Mouse (Mus musculus): ENCODE data around the gene Ldb3.

Gene Ldb3

GRCm38 (mm10) chr14:34505309-34505708 is 83.2 kb downstream of the Ldb3 start:
- DNase-seq, result no peak

DNA sequence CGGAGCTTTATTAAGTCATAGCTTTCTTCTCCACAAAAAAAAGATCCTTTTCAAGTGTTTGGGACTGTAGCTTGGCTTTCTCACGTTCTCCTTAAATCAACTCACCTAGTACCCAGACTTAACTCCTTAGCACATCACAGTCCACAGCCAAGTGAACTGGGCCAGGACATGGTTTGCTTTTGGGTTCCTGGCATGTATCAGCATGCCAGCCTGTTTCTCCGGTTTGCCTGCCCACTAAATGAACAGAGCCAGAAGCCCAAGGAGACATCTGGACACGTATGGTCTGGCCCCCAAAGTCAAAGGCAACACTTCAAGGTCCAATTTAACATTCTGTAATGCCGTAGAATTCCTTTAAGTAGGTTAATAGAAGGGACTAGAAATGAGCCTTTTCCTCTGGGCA is 84.1 kb downstream of the Ldb3 start:
- no peak for DNase-seq

DNA sequence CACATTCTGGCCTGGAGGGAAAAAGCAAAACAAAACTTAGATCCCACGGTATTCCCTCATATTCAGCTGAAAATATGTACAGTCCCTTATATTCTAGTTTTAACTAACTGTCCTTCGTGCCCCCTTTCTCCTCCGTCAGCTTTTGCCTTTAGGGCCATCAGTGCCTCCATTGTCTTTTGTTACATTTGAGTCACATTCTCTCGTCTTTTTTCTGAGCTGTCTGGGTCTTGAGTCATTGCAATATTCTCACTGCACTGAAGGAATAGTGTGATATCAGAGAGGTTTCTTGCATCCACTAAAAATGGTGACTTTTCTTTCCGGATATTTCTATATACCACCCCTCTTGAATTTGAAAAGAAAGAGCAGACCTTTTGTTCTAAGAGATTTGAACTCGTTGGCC is 84.7 kb downstream of the Ldb3 start:
- DNase-seq, result no peak

DNA sequence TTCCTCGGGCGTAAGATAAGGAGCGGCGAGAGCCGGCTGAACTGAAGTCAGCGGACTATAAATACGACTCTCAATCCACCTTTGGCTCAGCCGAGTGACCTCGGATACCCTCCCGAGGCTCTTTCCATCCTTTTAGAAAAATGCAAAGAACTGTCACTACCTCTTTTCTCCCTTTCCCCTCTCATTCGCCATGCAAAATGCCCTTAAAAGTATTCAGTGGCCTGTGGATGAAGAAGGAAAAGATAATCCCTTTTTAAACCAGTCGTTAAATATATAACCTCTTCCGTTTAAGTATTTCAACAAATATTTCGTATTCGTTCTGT is 85.2 kb downstream of the Ldb3 start, which contains the start of gene Bmpr1a:
Gene Bmpr1a (minus strand): TSS at position 17 of the 323 bp plus-strand sequence.
- DNase-seq, result no peak

DNA sequence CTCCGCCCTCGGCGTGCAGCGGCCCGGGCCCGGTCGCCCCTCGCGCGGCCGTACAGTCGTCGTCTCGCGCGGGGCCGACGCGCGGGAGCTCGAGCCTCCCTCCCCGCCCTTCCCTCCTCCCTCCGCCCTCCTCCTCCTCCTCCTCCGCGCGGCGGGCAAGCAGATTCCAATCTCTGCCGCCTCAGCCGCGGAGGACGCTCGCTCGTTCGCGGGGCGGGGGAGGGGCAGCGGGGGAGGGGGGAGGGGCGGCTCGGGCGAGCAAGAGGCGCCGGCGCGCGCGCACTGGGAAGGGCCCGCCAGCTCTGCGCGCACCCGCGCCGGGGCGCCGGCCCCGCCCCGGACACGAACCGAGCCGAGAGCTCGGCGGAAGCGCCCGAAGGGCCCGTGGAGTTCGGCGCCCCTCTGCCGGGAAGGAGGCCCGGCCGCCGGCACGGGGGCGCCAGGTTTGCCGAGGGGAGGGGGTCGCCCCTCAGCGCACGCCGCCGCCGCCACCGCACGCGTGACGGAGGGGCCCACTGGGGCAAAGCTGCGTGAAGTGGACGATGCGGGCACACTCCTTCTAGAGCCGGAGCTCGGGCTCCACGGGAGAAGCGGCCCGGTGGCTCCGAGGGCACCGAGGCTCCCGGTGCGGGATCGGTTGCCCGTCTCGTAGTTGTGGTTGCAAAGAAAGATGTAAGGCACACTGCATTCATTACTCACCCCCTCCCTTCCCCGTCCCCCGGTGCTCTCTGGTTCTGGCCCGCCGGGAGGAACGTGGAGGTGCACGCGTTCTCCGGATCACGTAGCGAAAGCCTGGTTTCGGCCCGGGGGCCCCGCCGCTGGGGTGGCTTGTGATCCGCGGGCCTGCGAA is 85.8 kb downstream of the Ldb3 start:
- peak; percentile 90 for DNase-seq

DNA sequence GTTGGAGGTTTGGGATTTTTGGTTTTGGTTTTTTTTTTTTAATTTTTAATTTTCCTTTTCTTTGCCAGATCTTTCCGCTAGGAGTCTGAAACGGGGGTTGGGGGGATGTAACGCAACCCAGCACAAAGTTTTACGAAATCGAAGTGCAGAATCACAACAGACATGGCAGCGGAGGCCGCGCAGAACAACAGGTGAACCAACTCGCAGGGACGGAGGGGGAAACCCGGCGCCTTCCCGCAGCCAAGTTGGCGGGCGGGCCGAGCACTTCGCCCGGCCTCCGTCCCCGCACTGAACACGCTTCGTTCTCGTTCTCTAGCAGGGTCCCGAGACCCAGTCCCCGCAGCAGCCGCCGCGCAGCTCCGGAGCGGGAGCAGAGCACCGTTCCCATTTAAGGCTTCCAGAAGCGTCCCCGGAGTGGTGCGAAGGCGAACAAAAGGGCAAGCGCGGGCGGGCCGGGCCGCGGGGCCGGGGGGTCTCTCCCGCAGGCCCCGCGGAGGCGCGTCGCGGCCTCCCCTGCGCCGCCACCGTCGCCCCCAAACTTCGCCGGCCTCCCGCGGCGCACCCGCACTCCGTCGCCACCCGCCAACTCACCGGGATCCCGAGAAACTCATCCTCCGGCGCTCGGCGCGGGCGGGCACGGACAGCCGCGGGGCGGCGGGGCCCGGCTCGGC is 86.5 kb downstream of the Ldb3 start:
- DNase-seq, result peak; percentile 57

GRCm38 (mm10) chr14:34501447-34501803 is 87.1 kb downstream of the Ldb3 start:
- DNase-seq, result no peak

GRCm38 (mm10) chr14:34500309-34500708 is 88.2 kb downstream of the Ldb3 start:
- DNase-seq, result no peak

DNA sequence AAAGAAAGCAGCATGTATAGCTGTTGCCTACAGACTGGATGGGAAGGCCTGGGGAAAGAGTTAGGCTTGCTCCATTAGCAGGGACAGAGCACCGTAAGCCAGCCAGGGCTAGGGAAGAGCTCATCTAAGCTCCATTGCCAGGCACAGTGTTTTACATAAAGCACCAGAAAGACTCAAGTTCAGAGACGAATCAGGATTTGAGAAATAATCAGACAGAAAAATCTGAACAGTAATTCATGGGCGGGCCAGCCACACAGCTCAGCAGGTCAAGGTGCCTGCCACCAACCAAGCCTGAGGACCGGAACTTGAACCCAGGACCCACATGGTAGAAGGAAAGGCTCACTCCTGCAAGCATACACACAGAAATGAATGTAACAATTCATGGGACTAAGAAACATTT is 88.8 kb downstream of the Ldb3 start:
- no peak for DNase-seq

GRCm38 (mm10) chr14:34497346-34497745 is 91.1 kb downstream of the Ldb3 start:
- no peak for DNase-seq

- DNase-seq, result no peak
Observed at GRCm38 (mm10) chr14:34493682-34494081, 94.8 kb downstream of the Ldb3 start.

- DNase-seq, result no peak
Observed at GRCm38 (mm10) chr14:34492688-34493087, 95.8 kb downstream of the Ldb3 start.

GRCm38 (mm10) chr14:34490965-34491364 is 97.5 kb downstream of the Ldb3 start:
- DNase-seq, result no peak

DNA sequence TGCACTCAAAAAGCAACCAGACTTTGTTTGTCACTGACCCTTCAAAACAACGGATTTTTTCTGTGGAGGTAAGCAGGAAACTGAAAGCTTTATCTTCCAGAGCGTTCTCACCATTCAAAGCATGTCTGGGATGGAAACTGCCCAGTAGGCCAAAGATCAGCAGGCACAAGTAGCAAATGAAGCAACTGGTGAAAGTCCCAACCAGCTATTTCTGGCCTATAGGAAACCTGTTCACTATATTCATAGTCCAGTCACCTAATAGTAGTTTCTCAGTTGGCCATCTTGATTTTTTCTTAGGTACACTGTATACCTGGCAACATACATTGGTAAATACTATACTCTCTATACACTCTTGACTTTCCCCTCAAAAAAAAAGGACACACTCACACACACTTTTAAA is 98.6 kb downstream of the Ldb3 start:
- no peak for DNase-seq

GRCm38 (mm10) chr14:34486169-34486568 is 102.3 kb downstream of the Ldb3 start:
- no peak for DNase-seq

DNA sequence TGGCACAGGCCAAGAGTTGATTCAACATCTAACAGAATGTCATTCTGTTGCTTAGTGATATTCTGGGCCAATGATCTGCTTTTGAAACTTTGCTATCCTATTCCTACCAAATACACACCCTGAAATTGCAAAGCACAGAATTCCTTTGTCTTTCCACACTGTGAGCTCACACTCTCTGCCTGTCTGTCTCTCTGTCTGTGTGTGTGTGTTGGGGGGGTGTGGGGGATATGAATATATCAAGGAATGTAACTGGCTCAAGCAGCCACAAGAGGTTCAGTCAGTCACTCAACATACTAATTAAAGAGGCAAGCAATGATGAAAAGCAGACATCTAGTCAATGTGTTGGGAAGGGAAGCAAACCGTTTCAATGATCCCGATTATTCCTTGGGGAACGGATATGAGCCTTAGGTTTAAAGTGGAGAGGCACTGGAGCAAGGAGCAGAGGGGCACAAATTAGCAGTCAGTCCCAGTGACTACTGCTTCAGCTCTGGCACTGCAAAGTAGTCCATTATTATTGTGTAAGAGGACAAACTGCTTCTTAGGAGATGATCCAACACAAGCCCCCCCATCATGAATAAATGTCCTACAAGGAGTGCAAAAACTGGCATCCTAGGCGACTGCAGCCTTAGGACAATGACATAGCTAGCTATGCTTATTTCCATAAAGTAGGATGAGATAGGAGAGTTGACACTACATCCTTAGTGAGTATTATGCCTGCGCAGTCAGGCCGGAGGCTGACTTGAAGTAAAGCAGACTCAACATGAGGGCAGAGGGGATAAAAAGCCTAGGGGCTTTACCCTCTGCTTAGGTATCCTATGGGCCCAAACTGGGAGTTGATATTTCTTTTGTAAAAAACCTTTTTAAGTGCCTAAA is 104.8 kb downstream of the Ldb3 start:
- DNase-seq, result no peak
